Mouse (Mus musculus) monocyte, adult 59 days (primary cell): ENCODE data around the gene Dbp. TPM values are rescaled to one million over a fixed set of nuclear protein-coding genes. Genes with fewer than 3 reads are reported as not detected.

ENCODE experiments used
- total RNA-seq, 2 experiments: library from RNA; stranded (reverse); gene quantifications; one replicate each; pipeline ENCODE4 v1.2.4; 2023

Gene Dbp
- total RNA-seq: 10 to 100 TPM in 1 of 2 experiments, 1 to 10 TPM in 1; 8.5 to 11.4 TPM

DNA sequence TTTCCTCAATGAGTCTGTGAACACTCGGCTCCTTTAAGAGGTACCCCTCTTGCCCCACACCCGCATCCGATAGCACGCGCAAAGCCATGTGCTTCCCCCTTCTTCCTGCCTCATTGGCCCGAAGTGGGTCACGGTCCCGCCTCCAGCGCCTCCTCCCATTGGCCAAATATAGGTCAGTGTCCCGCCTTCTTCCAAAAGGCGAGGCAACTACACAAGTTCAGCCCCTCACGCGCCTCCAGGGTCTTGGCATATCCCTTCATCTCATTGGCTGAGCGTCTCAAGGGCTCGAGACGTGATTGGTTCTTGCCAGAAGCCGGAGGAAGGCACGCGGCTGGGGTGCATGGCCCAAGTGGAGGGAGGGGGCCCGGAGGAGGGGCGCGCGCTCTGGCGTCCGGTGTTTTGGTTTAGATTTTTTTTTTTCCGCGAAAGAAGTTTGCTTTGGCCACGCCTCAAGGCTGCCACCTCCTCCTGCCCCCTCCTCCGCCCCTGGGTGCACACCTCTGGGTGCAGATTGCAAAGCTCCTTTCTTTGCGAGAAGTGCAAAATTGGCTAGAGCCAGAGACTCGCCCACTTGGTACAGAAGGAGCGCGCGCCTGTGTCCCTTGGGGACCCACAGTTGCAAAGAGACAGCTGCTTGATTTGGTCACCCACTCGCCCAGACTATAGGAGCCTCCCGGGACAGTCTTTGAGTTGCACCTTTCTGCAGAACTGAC, at the start of gene Dbp:
Gene Dbp, plus strand, starts transcription at position 359 of the 713 bp plus-strand sequence.

DNA sequence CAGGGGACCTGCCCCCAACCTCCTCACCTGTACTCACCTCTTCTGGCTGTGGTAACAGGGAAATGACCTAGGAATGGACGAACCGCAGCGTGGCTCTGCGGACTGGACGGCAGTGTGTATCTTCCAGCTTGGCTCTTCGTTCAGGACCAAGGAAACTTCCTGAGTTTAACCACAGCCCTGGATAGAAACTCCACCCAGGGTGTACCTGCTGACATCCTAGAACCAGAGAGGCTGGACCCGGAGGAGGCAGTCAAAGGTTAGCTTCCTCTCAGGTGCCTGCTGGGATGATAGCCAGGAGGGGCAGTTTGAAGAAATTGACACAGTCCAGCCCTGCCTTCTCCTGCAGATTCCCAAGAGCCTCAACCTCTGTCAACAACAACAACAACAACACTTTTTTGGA, 38.7 kb upstream of the Dbp start, which contains the start of gene Fut2:
Gene Fut2, minus strand, starts transcription at position 234 of the 400 bp plus-strand sequence.

DNA sequence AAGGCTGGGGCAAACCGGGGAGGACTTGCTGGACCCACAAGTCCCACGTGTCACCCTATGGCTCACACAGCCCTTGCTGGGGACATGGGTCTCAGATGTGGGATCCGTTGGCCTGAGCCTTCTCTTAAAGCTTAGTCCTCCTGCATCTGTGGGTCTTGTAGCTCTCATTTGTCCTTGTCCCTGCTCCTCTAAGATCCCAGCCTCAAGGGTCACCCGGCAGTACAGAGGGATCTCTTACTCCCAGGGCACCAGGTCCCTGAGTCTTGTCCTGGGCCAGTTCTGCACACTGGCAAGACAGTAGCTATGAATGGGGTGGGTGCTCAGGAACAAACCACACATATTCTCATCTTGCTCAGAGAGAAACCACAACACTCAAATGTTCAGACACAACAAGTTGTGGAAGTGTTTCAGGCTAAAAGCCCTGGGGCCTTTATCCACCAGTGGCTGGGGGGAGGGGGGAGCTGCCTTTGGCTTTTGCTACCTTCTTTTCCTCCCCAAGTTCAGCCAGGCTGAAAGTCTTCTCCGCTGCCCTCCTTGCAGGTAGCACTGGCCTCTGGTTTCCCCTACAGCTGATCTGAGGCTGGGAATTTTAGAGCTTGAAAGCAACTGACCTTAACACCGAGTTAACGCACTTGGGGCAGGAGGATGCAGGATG, 21.4 kb upstream of the Dbp start, which contains the start of gene Ntn5:
Gene Ntn5, plus strand, starts transcription at position 627 of the 655 bp plus-strand sequence.

DNA sequence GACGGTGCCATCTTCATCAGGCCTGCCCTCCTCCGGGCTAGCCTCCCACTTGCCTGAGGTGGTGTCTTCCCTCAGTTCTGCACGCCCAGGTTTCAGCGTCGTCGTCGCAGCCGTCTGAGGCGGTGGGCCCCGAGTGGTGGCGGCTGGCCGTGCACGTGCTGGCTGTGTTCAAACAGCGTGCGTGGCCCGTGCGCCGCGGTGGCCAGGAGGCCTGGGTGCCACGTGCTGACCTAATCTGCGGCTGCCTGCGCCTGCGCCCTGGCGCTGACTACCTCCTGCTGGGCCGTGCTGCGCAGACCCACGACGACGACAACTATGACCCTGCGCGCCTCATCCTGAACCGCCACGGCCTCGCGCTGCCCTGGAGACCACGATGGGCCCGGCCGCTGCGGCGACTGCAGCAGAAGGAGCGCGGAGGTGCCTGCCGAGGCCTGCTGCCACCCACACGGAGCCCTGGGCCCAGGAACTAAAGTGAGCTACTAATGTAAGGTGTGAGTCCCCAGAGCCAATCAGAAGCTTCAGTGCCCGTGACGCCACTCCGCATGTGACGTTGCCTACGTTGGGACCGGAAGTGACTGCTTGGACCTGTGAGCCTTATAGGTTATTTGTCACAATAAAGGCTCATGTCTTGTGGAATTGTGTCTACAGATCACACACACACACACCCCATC, 10.8 kb upstream of the Dbp start, which contains the start of gene Sec1:
Gene Sec1, minus strand, starts transcription at position 482 of the 671 bp plus-strand sequence.

DNA sequence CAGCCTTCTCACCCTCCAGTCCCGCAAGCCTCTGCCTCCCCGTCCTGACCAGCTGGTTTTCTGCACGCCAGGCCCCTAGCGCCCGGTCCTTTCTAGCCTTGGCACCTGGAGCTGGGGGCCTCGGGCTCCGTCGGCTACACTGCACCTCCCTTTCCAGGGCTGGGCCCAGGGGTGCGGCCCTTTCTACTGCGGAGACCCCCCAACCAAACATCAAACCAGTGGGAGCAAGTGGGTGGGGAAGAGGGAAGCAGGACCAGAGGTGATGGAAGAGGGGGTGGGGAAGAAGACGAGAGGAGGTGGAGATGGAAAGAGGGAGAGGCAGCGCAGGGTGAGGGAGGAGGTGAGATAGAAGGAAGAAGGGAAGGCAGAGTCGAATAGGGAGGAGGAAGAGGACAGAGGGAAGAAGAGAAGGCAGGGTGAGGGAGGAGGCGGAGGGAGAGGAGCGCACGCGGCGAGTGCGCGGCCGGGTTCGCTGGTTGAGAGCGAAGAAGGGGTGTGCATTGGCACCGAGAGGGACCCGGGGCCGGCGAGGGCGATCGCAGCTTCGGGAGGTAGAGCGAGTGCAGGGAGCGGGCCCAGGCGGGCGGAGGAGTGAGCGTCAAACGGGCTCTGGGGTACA, 5.3 kb upstream of the Dbp start, which contains the start of gene Car11:
Gene Car11, plus strand, starts transcription at position 321 of the 619 bp plus-strand sequence.

DNA sequence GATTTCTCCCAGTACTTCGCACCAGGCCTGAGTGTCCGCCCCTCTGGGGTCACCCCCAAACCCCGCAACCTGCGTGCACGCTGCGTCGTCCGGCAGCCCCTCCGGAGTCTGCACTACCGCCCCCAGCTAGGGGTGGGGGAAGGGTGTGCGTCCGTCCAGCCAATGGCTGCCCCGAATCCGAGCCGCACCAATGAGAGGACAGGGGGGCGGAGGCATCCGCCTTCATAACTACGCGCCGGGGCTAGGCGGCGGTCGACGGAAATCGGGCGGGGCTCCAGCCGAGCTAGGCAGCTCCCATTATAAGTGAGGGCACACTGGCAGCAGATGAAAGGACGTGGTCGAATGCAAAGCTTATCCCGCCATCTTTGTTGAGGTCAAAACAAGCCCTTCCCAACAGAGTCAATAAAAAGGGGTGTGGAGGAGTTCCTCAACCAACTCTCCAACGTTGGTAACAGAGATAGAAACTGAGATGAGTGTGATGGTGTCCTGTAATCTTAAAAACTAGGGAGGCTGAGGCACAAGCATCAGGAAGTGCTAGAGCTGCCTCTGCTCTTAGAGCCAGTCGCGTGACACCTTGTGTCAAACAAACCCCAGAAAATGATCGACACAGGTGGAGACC, 10.3 kb downstream of the Dbp start, which contains the start of gene Rpl18:
Gene Rpl18, plus strand, starts transcription at position 368 of the 619 bp plus-strand sequence.

DNA sequence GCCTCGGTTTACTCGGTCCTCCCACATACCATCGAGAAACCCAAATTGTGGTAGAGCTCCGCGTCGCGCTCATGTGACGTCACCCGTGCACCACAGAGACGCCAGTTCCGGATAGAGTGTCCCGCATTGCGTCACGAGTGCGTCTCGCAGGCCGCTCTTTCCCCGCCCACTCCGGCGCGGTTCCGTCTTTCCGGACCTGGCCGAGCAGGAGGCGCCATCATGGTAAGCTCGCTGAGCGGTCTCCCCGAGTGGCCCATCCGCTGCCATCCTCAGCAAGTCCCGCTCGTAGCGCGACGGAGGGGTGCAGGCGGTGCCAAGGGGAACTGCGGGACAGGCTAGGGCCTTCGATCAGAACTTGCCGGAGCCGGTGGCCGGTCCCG, 13.0 kb downstream of the Dbp start, which contains the start of gene Sphk2:
Gene Sphk2, minus strand, starts transcription at position 85 of the 380 bp plus-strand sequence.

DNA sequence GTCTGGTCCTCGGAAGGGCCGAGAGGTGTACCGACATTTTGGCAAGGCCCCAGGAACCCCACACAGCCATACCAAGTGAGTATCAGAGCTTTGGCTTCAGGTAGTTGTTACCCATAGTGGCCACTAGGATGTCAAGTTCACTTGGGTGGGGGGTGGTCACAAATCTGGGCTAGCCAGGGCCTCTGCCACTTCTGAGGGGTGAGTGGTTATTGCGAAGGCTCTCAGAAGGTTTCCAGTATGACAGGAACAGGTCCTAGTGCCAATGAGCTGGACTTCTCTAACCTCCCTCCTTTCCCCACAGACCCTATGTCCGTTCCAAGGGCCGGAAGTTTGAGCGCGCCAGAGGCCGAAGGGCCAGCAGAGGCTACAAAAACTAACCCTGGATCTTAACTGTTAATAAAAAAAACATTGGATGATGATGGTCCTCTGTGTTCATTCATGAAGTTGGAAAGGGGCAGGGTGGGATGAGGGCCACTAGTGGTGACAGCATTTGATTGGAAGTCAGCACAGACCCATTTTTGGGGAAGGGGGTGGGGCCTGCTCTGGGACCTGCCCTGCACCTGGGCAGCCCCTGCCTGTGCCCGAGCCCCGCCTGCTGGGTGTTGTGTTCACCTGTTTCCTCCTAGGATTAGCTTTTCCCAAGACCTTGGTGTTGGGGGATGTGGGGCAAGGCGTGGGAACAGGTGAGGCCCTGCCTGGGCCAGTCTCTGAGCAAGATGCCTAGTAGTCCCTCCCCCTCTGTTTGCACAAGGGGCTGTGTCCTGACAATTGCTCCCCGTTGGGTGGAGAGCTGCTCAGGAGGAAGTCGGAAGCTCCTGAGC, 15.7 kb downstream of the Dbp start, which contains the start of gene Fam83e:
Gene Fam83e, plus strand, starts transcription at position 800 of the 821 bp plus-strand sequence.

DNA sequence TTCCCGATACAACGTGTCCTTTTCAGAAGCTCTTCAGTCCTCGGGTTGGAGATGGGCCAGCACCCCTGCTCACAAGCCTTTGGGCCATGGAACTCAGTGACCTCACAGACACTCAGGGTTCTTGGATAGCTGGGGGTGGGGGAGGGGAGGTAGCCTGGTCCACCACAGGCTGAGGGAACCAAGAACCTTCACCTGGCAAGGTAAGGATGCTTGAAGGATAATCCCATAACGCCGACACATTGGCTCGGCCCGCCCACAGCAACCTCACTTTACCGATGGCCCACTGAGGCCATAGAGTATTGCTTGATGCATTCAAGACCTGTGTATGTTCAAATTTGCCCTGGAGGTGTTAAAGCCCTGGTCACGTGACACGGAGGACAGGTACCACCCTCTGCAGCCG, 20.8 kb downstream of the Dbp start, which contains the start of gene Spaca4:
Gene Spaca4, minus strand, starts transcription at position 101 of the 400 bp plus-strand sequence.

Other genes with a start within 250 kb of the Dbp start
- gene Ftl1, start 245.2 kb upstream of the Dbp start, total RNA-seq: 1,000 to 10,000 TPM; 2,883 to 3,990 TPM
- 100 to 1,000 TPM; 111 to 121 TPM for gene Bax, start 238.2 kb upstream of the Dbp start, total RNA-seq
- not detected for gene Tulp2, start 223.2 kb upstream of the Dbp start, total RNA-seq
- 1 to 10 TPM; 1.3 to 1.7 TPM for gene Gm45808, start 218.3 kb upstream of the Dbp start, total RNA-seq
- gene Dhdh, start 216.3 kb upstream of the Dbp start, total RNA-seq: 10 to 100 TPM; 10.4 to 11.5 TPM
- gene Nucb1, start 194.7 kb upstream of the Dbp start, total RNA-seq: 100 to 1,000 TPM; 153 to 162 TPM
- 100 to 1,000 TPM; 820 to 877 TPM for gene Ppp1r15a, start 178.8 kb upstream of the Dbp start, total RNA-seq
- under 1 TPM; 0.71 to 0.79 TPM for gene Plekha4, start 178.8 kb upstream of the Dbp start, total RNA-seq
- under 1 TPM in 1 of 2 experiments, not detected in 1; 0.39 TPM for gene Hsd17b14, start 150.2 kb upstream of the Dbp start, total RNA-seq
- gene Bcat2, start 134.9 kb upstream of the Dbp start, total RNA-seq: 10 to 100 TPM; 64.9 to 67.0 TPM
- not detected for gene Fgf21, start 89.6 kb upstream of the Dbp start, total RNA-seq
- not detected for gene Fut1, start 87.8 kb upstream of the Dbp start, total RNA-seq
- under 1 TPM in 1 of 2 experiments, not detected in 1; 0.36 TPM for gene Izumo1, start 83.3 kb upstream of the Dbp start, total RNA-seq
- under 1 TPM; 0.45 to 0.49 TPM for gene Rasip1, start 77.6 kb upstream of the Dbp start, total RNA-seq
- not detected for gene Mamstr, start 65.1 kb upstream of the Dbp start, total RNA-seq
- not detected for gene Fut2, start 38.7 kb upstream of the Dbp start, total RNA-seq
- gene Ntn5, start 21.1 kb upstream of the Dbp start, total RNA-seq: not detected
- not detected for gene Sec1, start 10.7 kb upstream of the Dbp start, total RNA-seq
- gene Car11, start 5.2 kb upstream of the Dbp start, total RNA-seq: not detected
- 1,000 to 10,000 TPM; 1,433 to 1,476 TPM for gene Rpl18, start 10.4 kb downstream of the Dbp start, total RNA-seq
- gene Sphk2, start 12.9 kb downstream of the Dbp start, total RNA-seq: 10 to 100 TPM; 48.8 to 50.4 TPM
- gene Fam83e, start 16.1 kb downstream of the Dbp start, total RNA-seq: under 1 TPM; 0.58 to 0.67 TPM
- not detected for gene Spaca4, start 20.7 kb downstream of the Dbp start, total RNA-seq
- not detected for gene Lmtk3, start 78.7 kb downstream of the Dbp start, total RNA-seq
- gene Sult2b1, start 79.6 kb downstream of the Dbp start, total RNA-seq: under 1 TPM in 1 of 2 experiments, not detected in 1; 0.46 TPM
- 100 to 1,000 TPM; 104 to 114 TPM for gene Cyth2, start 109.5 kb downstream of the Dbp start, total RNA-seq
- under 1 TPM; 0.58 to 0.88 TPM for gene Kcnj14, start 119.7 kb downstream of the Dbp start, total RNA-seq
- 1 to 10 TPM; 9.1 to 9.8 TPM for gene Grwd1, start 125.9 kb downstream of the Dbp start, total RNA-seq
- gene Kdelr1, start 167.7 kb downstream of the Dbp start, total RNA-seq: 100 to 1,000 TPM in 1 of 2 experiments, 10 to 100 TPM in 1; 89.1 to 104 TPM
- gene Grin2d, start 173.3 kb downstream of the Dbp start, total RNA-seq: under 1 TPM; 0.30 to 0.42 TPM
- gene Syngr4, start 191.6 kb downstream of the Dbp start, total RNA-seq: not detected
- 1 to 10 TPM; 7.7 to 9.3 TPM for gene Tmem143, start 191.9 kb downstream of the Dbp start, total RNA-seq
- 100 to 1,000 TPM; 594 to 671 TPM for gene Emp3, start 216.3 kb downstream of the Dbp start, total RNA-seq
- gene Ccdc114, start 219.0 kb downstream of the Dbp start, total RNA-seq: 1 to 10 TPM; 3.0 to 3.4 TPM